ENCODE assay signal across 31 mouse cellular contexts in genomic region chr9:8838356-8838755, GRCm38 (mm10).
"Had no signal": no experiment of that assay in that cellular context is flagged by ENCODE, and none has a peak within 500 bp of the region (broad histone marks: within the 10 kb centered on the region; RNA-seq: fewer than 3 reads in every experiment).

No protein-coding gene starts in this region.

- H3K36me3 ChIP-seq: limb, embryonic 10.5 days; limb, embryonic 12.5 days; limb, embryonic 13.5 days; limb, embryonic 15.5 days; liver, embryonic 12.5 days; liver, embryonic 13.5 days; liver, embryonic 15.5 days; lung, embryonic 15.5 days; midbrain, embryonic 10.5 days; midbrain, embryonic 12.5 days; midbrain, embryonic 13.5 days; midbrain, embryonic 15.5 days; neural tube, embryonic 12.5 days had no signal

- H3K27ac ChIP-seq: left cerebral cortex, adult 2 months; limb, embryonic 10.5 days; limb, embryonic 12.5 days; limb, embryonic 13.5 days; limb, embryonic 15.5 days; liver, embryonic 12.5 days; liver, embryonic 13.5 days; liver, embryonic 14.5 days; liver, embryonic 15.5 days; lung, embryonic 15.5 days; macrophage; midbrain, embryonic 10.5 days; midbrain, embryonic 12.5 days; midbrain, embryonic 13.5 days; midbrain, embryonic 15.5 days; neural tube, embryonic 12.5 days had no signal

- H3K27me3 ChIP-seq: limb, embryonic 12.5 days; limb, embryonic 13.5 days; limb, embryonic 15.5 days; liver, embryonic 12.5 days; liver, embryonic 13.5 days; liver, embryonic 15.5 days; lung, embryonic 15.5 days; megakaryocyte, embryonic 14.5 days; midbrain, embryonic 12.5 days; midbrain, embryonic 13.5 days; midbrain, embryonic 15.5 days; neural tube, embryonic 12.5 days had no signal

- H3K9me3 ChIP-seq: limb, embryonic 10.5 days; limb, embryonic 12.5 days; limb, embryonic 13.5 days; limb, embryonic 15.5 days; liver, embryonic 12.5 days; liver, embryonic 13.5 days; liver, embryonic 15.5 days; lung, embryonic 15.5 days; midbrain, embryonic 10.5 days; midbrain, embryonic 12.5 days; midbrain, embryonic 13.5 days; midbrain, embryonic 15.5 days; neural tube, embryonic 12.5 days had no signal

- ATAC-seq: liver, embryonic 12.5 days; liver, postnatal 0 days; lung, postnatal 0 days; midbrain, embryonic 13.5 days; midbrain, embryonic 15.5 days; midbrain, embryonic 16.5 days had no signal

- DNase-seq: left cerebral cortex, postnatal 4 days; liver; liver, embryonic 13.5 days; liver, postnatal 0 days; lung, adult 18-20 months; lung, adult 2 months; lung, embryonic 14.5 days; lung, postnatal 10 days; lung, postnatal 14 days; lung, postnatal 36 days; lung, postnatal 4 days had no signal

- H3K4me1 ChIP-seq: limb, embryonic 10.5 days; limb, embryonic 12.5 days; limb, embryonic 13.5 days; limb, embryonic 15.5 days; liver, embryonic 12.5 days; liver, embryonic 13.5 days; liver, embryonic 15.5 days; lung, embryonic 15.5 days; megakaryocyte, embryonic 14.5 days; midbrain, embryonic 10.5 days; midbrain, embryonic 12.5 days; midbrain, embryonic 13.5 days; midbrain, embryonic 15.5 days; neural tube, embryonic 12.5 days had no signal

- H3K9ac ChIP-seq: limb, embryonic 12.5 days; limb, embryonic 13.5 days; limb, embryonic 15.5 days; liver, embryonic 12.5 days; liver, embryonic 13.5 days; liver, embryonic 14.5 days; liver, embryonic 15.5 days; liver, postnatal 0 days; lung, embryonic 14.5 days; lung, embryonic 15.5 days; midbrain, embryonic 12.5 days; midbrain, embryonic 13.5 days; midbrain, embryonic 15.5 days; neural tube, embryonic 12.5 days had no signal

- H3K4me2 ChIP-seq: limb, embryonic 12.5 days; limb, embryonic 13.5 days; limb, embryonic 15.5 days; liver, embryonic 11.5 days; liver, embryonic 12.5 days; liver, embryonic 13.5 days; liver, embryonic 15.5 days; lung, embryonic 14.5 days; lung, embryonic 15.5 days; midbrain, embryonic 12.5 days; midbrain, embryonic 13.5 days; midbrain, embryonic 15.5 days; neural tube, embryonic 12.5 days had no signal

- H3K4me3 ChIP-seq: left cerebral cortex, adult 2 months; limb, embryonic 10.5 days; limb, embryonic 12.5 days; limb, embryonic 13.5 days; limb, embryonic 15.5 days; liver, embryonic 12.5 days; liver, embryonic 13.5 days; liver, embryonic 15.5 days; lung, embryonic 15.5 days; megakaryocyte, embryonic 14.5 days; midbrain, embryonic 10.5 days; midbrain, embryonic 12.5 days; midbrain, embryonic 13.5 days; midbrain, embryonic 15.5 days; myocyte; neural tube, embryonic 12.5 days had no signal
